Mouse (Mus musculus): ENCODE measurements at regions not wholly inside any gene's neighbourhood (a gene's known extent, or its start where the extent isn't known, plus 50 kb on each side); places are given as distances from the start of the nearest gene placed in this dataset.

- no peak for TF ChIP-seq CTCF (IDR thresholded peaks at IDR 0.05; ENCODE audit: low read depth)
- no peak for TF ChIP-seq EP300 (IDR thresholded peaks at IDR 0.05; ENCODE audit: low read depth)
Measured at GRCm38 (mm10) chr15:62568788-62569713, 1275.9 kb downstream of the Gsdmc2 start.
